Mouse (Mus musculus): ENCODE data around the gene Il21. TPM values are rescaled to one million over a fixed set of nuclear protein-coding genes. Genes with fewer than 3 reads are reported as not detected.

Il21 gene
- polyA plus RNA-seq, 1 experiment = 0.08 TPM

- no peaks in the 10 kb centered on the region for H3K4me1 ChIP-seq (ENCODE audit: control insufficient read depth, insufficient read depth, low read length)
- no peak overlapping the region for H3K4me3 ChIP-seq (ENCODE audit: insufficient read depth, low read length)
- no peak for TF ChIP-seq CTCF (IDR thresholded peaks at IDR 0.05; ENCODE audit: extremely low read depth, insufficient read depth, low read length)
- TF ChIP-seq POLR2A (IDR thresholded peaks at IDR 0.05; ENCODE audit: extremely low read depth, insufficient read depth, low read length) = no peak
- no peak overlapping the region for H3K27ac ChIP-seq (ENCODE audit: insufficient read depth, low read length)
Observed at GRCm38 (mm10) chr3:37174711-37175572, 57.5 kb downstream of the Il21 start.

- Histone ChIP-seq H3K4me3 (ENCODE audit: insufficient read depth, low read length) (no peak overlapping the region), H3K4me1 (ENCODE audit: control insufficient read depth, insufficient read depth, low read length) (no peaks in the 10 kb centered on the region), H3K27ac (ENCODE audit: insufficient read depth, low read length) (no peak overlapping the region)
- TF ChIP-seq POLR2A (IDR thresholded peaks at IDR 0.05; ENCODE audit: extremely low read depth, insufficient read depth, low read length) = no peak
- TF ChIP-seq CTCF (IDR thresholded peaks at IDR 0.05; ENCODE audit: extremely low read depth, insufficient read depth, low read length) = no peak
Observed at GRCm38 (mm10) chr3:37173285-37173684, 59.2 kb downstream of the Il21 start.

Other genes starting within 250 kb of the Il21 start
- not detected in 2 replicates for gene Adad1, start 169.1 kb downstream of the Il21 start, polyA plus RNA-seq (2012; rRNA removed)
- 0.31 and 0.47 TPM in 2 replicates for gene Il2, start 106.7 kb downstream of the Il21 start, polyA plus RNA-seq (2012; rRNA removed)
- gene Bbs12, start 79.9 kb upstream of the Il21 start, polyA plus RNA-seq (2012; rRNA removed) = 1.7 and 2.1 TPM in 2 replicates
- gene Cetn4, start 80.1 kb upstream of the Il21 start, polyA plus RNA-seq (2012; rRNA removed) = 11.6 and 13.1 TPM in 2 replicates
- gene Fgf2, start 115.7 kb upstream of the Il21 start, polyA plus RNA-seq (2012; rRNA removed) = 2.6 and 2.7 TPM in 2 replicates
- 6.4 and 6.7 TPM in 2 replicates for gene Spata5, start 187.3 kb upstream of the Il21 start, polyA plus RNA-seq (2012; rRNA removed)
- 10.3 and 10.8 TPM in 2 replicates for gene Nudt6, start 187.6 kb upstream of the Il21 start, polyA plus RNA-seq (2012; rRNA removed)

Data from cortical plate, adult 2 months (tissue).